Mouse (Mus musculus) bone marrow macrophage, adult 2 months (primary cell): ENCODE measurements at regions not wholly inside any gene's neighbourhood (a gene's known extent, or its start where the extent isn't known, plus 50 kb on each side); places are given as distances from the start of the nearest gene placed in this dataset.

ENCODE experiments used
- CTCF ChIP-seq: IDR thresholded peaks from 2 replicates; pipeline ENCODE4 v1.5.1; 2012; ENCODE audit warnings: low read depth, mild to moderate bottlenecking, low read length, moderate library complexity
- POLR2A ChIP-seq: IDR thresholded peaks from 2 replicates; pipeline ENCODE4 v1.6.1; 2012; ENCODE audit warnings: mild to moderate bottlenecking, low read depth, low read length, borderline replicate concordance

DNA sequence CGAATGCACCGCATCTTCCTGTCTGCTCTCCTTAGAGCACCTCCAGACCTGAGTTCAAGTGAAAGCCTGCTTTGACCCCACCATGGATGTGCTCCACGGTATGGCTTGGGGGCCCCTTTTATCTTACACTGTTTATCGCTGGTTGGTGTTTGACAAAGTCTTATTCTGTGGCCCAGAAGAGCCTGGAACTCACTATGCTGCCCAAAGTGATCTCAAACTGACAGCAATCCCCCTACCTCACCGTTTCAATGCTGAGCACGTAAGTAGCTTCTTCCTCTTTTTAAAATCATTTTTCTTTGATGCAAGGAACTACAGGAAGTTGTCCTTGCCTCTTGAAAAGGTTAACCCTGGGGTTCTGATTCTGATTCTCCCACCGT lies 65.8 kb downstream of the Ptgs2 start:
- TF ChIP-seq CTCF, result no peak
- no peak for TF ChIP-seq POLR2A
